Mouse (Mus musculus) MEL (cell line): ENCODE data around the gene Ube3c. TPM values are rescaled to one million over a fixed set of nuclear protein-coding genes. Genes with fewer than 3 reads are reported as not detected.

Experiments used
- DNase-seq: peaks from one replicate; pipeline ENCODE4 v3.0.0; 2011; ENCODE audit warnings: low read depth, low spot score
- H3K27ac ChIP-seq: 2 replicates; pipeline ENCODE4 v1.5.1; 2012; ENCODE audit warnings: low read depth, mild to moderate bottlenecking, control low read depth, low read length, moderate library complexity; ENCODE audit not compliant: control insufficient read depth
- H3K27me3 ChIP-seq, 2 experiments: fragments of 150-350 bp in 1 of 2; sonication (generic) in 1 of 2; 2 replicates each; pipeline ENCODE4 v1.6.1; 2012; ENCODE audit warnings: low read length in 2 of 2, mild to moderate bottlenecking in 2 of 2, improper control_type of control experiment in 1 of 2, moderate library complexity in 1 of 2; ENCODE audit not compliant: insufficient read depth in 2 of 2, control insufficient read depth in 1 of 2
- H3K36me3 ChIP-seq, 2 experiments: 2 replicates each; pipeline ENCODE4 v1.6.1; 2012 to 2014; ENCODE audit warnings: low read length in 2 of 2, improper control_type of control experiment in 1 of 2, inconsistent platforms in 1 of 2, mild to moderate bottlenecking in 1 of 2; ENCODE audit not compliant: insufficient read depth in 2 of 2, control insufficient read depth in 1 of 2
- H3K4me1 ChIP-seq, 2 experiments: fragments of 150-350 bp in 1 of 2; sonication (generic) in 1 of 2; 2 replicates each; pipeline ENCODE4 v1.6.1; 2012; ENCODE audit warnings: low read length in 2 of 2, improper control_type of control experiment in 1 of 2, mild to moderate bottlenecking in 1 of 2; ENCODE audit not compliant: insufficient read depth in 2 of 2, control insufficient read depth in 1 of 2
- H3K4me3 ChIP-seq, 2 experiments: fragments of 150-350 bp in 1 of 2; sonication (generic) in 1 of 2; 2 replicates each; pipeline ENCODE4 v1.5.1; 2012; ENCODE audit warnings: low read depth in 2 of 2, low read length in 2 of 2, mild to moderate bottlenecking in 2 of 2, moderate library complexity in 2 of 2, control low read depth in 1 of 2, improper control_type of control experiment in 1 of 2; ENCODE audit not compliant: control insufficient read depth in 1 of 2, insufficient read depth in 1 of 2
- H3K79me2 ChIP-seq: 2 replicates; pipeline ENCODE4 v1.6.1; 2012; ENCODE audit warnings: mild to moderate bottlenecking, low read length, moderate library complexity; ENCODE audit not compliant: control insufficient read depth, poor library complexity, insufficient read depth
- H3K9ac ChIP-seq: 2 replicates; pipeline ENCODE4 v1.6.1; 2012; ENCODE audit warnings: low read depth, mild to moderate bottlenecking, control low read depth, low read length, moderate library complexity; ENCODE audit not compliant: control insufficient read depth, poor library complexity, severe bottlenecking
- H3K9me3 ChIP-seq: fragments of 150-350 bp; sonication (generic); replicated peaks from 2 replicates; pipeline ENCODE4 v1.6.1; 2012; ENCODE audit warnings: mild to moderate bottlenecking, low read length, improper control_type of control experiment, moderate library complexity; ENCODE audit not compliant: insufficient read depth
- BHLHE40 ChIP-seq: IDR thresholded peaks from 2 replicates; pipeline ENCODE4 v1.6.1; 2012; ENCODE audit warnings: low read depth, mild to moderate bottlenecking, inconsistent platforms, low read length, improper control_type of control experiment, borderline replicate concordance
- CTCF ChIP-seq, 3 experiments: IDR thresholded peaks in 2 of 3; conservative IDR thresholded peaks in 1 of 3; 2 replicates each; pipeline ENCODE4 v1.5.1; 2011 to 2012; ENCODE audit warnings: low read length in 3 of 3, low read depth in 2 of 3, mild to moderate bottlenecking in 2 of 3, improper control_type of control experiment in 1 of 3, inconsistent platforms in 1 of 3, mixed read lengths in 1 of 3, moderate library complexity in 1 of 3; ENCODE audit not compliant: control insufficient read depth in 1 of 3, insufficient read depth in 1 of 3, poor library complexity in 1 of 3, severe bottlenecking in 1 of 3
- ETS1 ChIP-seq: IDR thresholded peaks from 2 replicates; pipeline ENCODE4 v1.6.1; 2012; ENCODE audit warnings: low read depth, mild to moderate bottlenecking, inconsistent platforms, low read length, improper control_type of control experiment, moderate library complexity
- GABPA ChIP-seq: IDR thresholded peaks from 2 replicates; pipeline ENCODE4 v1.6.1; 2012; ENCODE audit warnings: low read depth, mild to moderate bottlenecking, inconsistent platforms, low read length, improper control_type of control experiment, moderate library complexity
- GATA1 ChIP-seq: IDR thresholded peaks from 2 replicates; pipeline ENCODE4 v1.6.1; 2011; ENCODE audit warnings: low read depth, low read length, improper control_type of control experiment
- HCFC1 ChIP-seq: IDR thresholded peaks from 2 replicates; pipeline ENCODE4 v1.6.1; 2012; ENCODE audit warnings: low read depth, mild to moderate bottlenecking, inconsistent platforms, low read length, improper control_type of control experiment, moderate library complexity
- JUND ChIP-seq: IDR thresholded peaks from 2 replicates; pipeline ENCODE4 v1.6.1; 2011; ENCODE audit warnings: low read depth, mild to moderate bottlenecking, improper control_type of control experiment, low read length
- KAT2A ChIP-seq: conservative IDR thresholded peaks from 2 replicates; pipeline ENCODE4 v1.6.1; 2012; ENCODE audit warnings: low read depth, low read length, improper control_type of control experiment, inconsistent platforms
- MAFK ChIP-seq: IDR thresholded peaks from 2 replicates; pipeline ENCODE4 v1.6.1; 2011; ENCODE audit warnings: low read depth, mild to moderate bottlenecking, low read length, improper control_type of control experiment, borderline replicate concordance
- MAX ChIP-seq: IDR thresholded peaks from 2 replicates; pipeline ENCODE4 v1.6.1; 2011; ENCODE audit warnings: low read length, improper control_type of control experiment
- MAZ ChIP-seq: IDR thresholded peaks from 2 replicates; pipeline ENCODE4 v1.6.1; 2012; ENCODE audit warnings: low read depth, mild to moderate bottlenecking, inconsistent platforms, low read length, improper control_type of control experiment
- MEF2A ChIP-seq: IDR thresholded peaks from 2 replicates; pipeline ENCODE4 v1.6.1; 2014; ENCODE audit warnings: low read depth, mild to moderate bottlenecking, inconsistent platforms, low read length, improper control_type of control experiment; ENCODE audit not compliant: poor library complexity, insufficient replicate concordance, severe bottlenecking; ENCODE audit errors: extremely low read depth
- MYB ChIP-seq: IDR thresholded peaks from 2 replicates; pipeline ENCODE4 v1.6.1; 2011; ENCODE audit warnings: mild to moderate bottlenecking, low read depth, low read length, improper control_type of control experiment
- MYC ChIP-seq: IDR thresholded peaks from 2 replicates; pipeline ENCODE4 v1.6.1; 2011; ENCODE audit warnings: low read depth, mild to moderate bottlenecking, low read length, improper control_type of control experiment, moderate library complexity
- NELFE ChIP-seq: IDR thresholded peaks from 2 replicates; pipeline ENCODE4 v1.6.1; 2011; ENCODE audit warnings: low read depth, low read length, improper control_type of control experiment
- NRF1 ChIP-seq: IDR thresholded peaks from 2 replicates; pipeline ENCODE4 v1.6.1; 2014; ENCODE audit warnings: low read depth, mild to moderate bottlenecking, inconsistent platforms, low read length, improper control_type of control experiment, moderate library complexity; ENCODE audit not compliant: poor library complexity, insufficient read depth, severe bottlenecking
- POLR2A ChIP-seq, 2 experiments: IDR thresholded peaks; 2 replicates each; pipeline ENCODE4 v1.6.1; 2011 to 2012; ENCODE audit warnings: low read length in 2 of 2, mild to moderate bottlenecking in 2 of 2, control low read depth in 1 of 2, improper control_type of control experiment in 1 of 2, low read depth in 1 of 2, moderate library complexity in 1 of 2; ENCODE audit not compliant: control insufficient read depth in 1 of 2, insufficient read depth in 1 of 2, poor library complexity in 1 of 2
- POLR2AphosphoS2 ChIP-seq: IDR thresholded peaks from 2 replicates; pipeline ENCODE4 v1.6.1; 2011; ENCODE audit warnings: low read length, improper control_type of control experiment
- POLR2AphosphoS5 ChIP-seq: IDR thresholded peaks from 2 replicates; pipeline ENCODE4 v1.6.1; 2012; ENCODE audit warnings: low read depth, borderline replicate concordance, mild to moderate bottlenecking, inconsistent platforms, low read length, moderate library complexity, mixed read lengths
- RCOR1 ChIP-seq: IDR thresholded peaks from 2 replicates; pipeline ENCODE4 v1.6.1; 2012; ENCODE audit warnings: low read depth, mild to moderate bottlenecking, inconsistent platforms, low read length, improper control_type of control experiment
- SIN3A ChIP-seq: IDR thresholded peaks from 2 replicates; pipeline ENCODE4 v1.6.1; 2012; ENCODE audit warnings: low read length, improper control_type of control experiment, inconsistent platforms
- SMC3 ChIP-seq: IDR thresholded peaks from 2 replicates; pipeline ENCODE4 v1.6.1; 2011; ENCODE audit warnings: low read depth, low read length, improper control_type of control experiment
- TBP ChIP-seq: IDR thresholded peaks from 2 replicates; pipeline ENCODE4 v1.8.0; 2011; ENCODE audit warnings: low read depth, low read length, improper control_type of control experiment
- ZMIZ1 ChIP-seq: IDR thresholded peaks from 2 replicates; pipeline ENCODE4 v1.6.1; 2012; ENCODE audit warnings: low read depth, mild to moderate bottlenecking, inconsistent platforms, low read length, improper control_type of control experiment, moderate library complexity
- ZNF384 ChIP-seq: IDR thresholded peaks from 2 replicates; pipeline ENCODE4 v1.6.1; 2012; ENCODE audit warnings: low read depth, mild to moderate bottlenecking, inconsistent platforms, low read length, improper control_type of control experiment
- polyA plus RNA-seq, 2 experiments: library from polyadenylated mRNA; stranded (reverse) in 1 of 2; unstranded in 1 of 2; fragments of >175 nt in 1 of 2; fragments of >200 nt in 1 of 2; gene quantifications; 2 replicates each; pipeline versions ENCODE4 v1.2.1 to v1.2.4; 2012; ENCODE audit warnings: low replicate concordance in 2 of 2, low read depth in 1 of 2; ENCODE audit not compliant: insufficient read length in 2 of 2, insufficient read depth in 1 of 2, missing spikeins in 1 of 2
- total RNA-seq: library from RNA; depleted of rRNA; stranded (reverse); fragments of 300-350 nt; gene quantifications from 2 replicates; pipeline ENCODE4 v1.2.3, GENCODE M21; 2012

Gene Ube3c
- total and polyA plus RNA-seq, 3 experiments: 34.7 to 39.6 TPM; not detected in 1

DNA sequence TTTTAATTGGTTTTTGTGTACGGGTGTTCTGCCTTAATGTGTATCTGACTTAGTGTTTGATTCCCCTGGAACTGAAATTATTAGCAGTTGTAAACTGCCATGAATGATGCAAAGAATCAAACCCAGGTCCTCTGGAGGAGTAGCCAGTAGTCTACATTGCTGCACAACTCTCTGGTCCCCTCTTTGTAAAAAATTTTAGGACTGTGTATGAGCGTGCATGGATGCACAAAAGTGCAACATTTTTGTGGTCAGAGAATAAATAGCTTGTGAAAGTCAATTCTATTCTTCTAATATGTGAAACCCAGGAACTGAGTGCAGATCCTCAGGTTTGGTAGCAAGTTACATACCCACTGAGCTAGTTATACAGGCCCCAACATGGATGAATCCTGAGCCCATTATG lies 96.3 kb downstream of the Ube3c start:
- H3K36me3 ChIP-seq: peaks cover 13 to 60% of the 10 kb centered on the region in 2 experiments
- H3K27ac ChIP-seq: no peak overlapping the region
- H3K4me3 ChIP-seq: no peak overlapping the region
- no peak overlapping the region for H3K9ac ChIP-seq
- no peaks in the 10 kb centered on the region for H3K9me3 ChIP-seq
- H3K27me3 ChIP-seq: no peaks in the 10 kb centered on the region
- TF ChIP-seq ZMIZ1 (no peak), MYB (no peak), SMC3 (no peak), JUND (no peak), SIN3A (no peak), MAX (no peak), RCOR1 (no peak), ETS1 (no peak), MAZ (no peak), POLR2AphosphoS2 (no peak), GATA1 (no peak), HCFC1 (no peak), POLR2AphosphoS5 (no peak), TBP (no peak)
- TF ChIP-seq, all 39 proteins: peak for 0
- DNase-seq: no peak
- Histone ChIP-seq H3K79me2 (no peaks in the 10 kb centered on the region), H3K4me1 (peaks cover 0 to 6% of the 10 kb centered on the region in 2 experiments; a peak in 2 of 4 replicates)

DNA sequence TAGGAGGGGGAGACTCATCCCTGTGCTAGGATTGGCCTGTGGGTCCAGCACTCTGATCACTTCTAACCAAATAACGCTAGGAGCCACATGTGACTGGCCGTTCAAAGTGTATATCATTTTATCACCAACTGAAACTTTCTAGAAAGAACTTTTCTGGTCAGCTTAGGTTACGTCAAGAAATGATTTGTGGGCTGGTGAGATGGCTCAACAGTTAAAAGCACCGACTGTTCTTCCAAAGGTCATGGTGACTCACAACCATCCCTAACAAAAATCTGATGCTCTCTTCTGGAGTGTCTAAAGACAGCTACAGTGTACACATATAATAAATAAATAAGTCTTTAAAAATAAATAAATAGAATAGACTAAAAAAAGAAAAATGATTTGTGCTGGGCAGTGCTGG lies 103.5 kb downstream of the Ube3c start:
- no peaks in the 10 kb centered on the region for H3K4me1 ChIP-seq
- H3K4me3 ChIP-seq: no peak overlapping the region
- no peaks in the 10 kb centered on the region for H3K79me2 ChIP-seq
- no peak overlapping the region for H3K9ac ChIP-seq
- H3K36me3 ChIP-seq: peaks cover 0 to 35% of the 10 kb centered on the region in 2 experiments; a peak in 2 of 4 replicates
- H3K9me3 ChIP-seq: no peaks in the 10 kb centered on the region
- no peak for DNase-seq
- no peak for TF ChIP-seq ZNF384
- TF ChIP-seq MYB: no peak
- no peak for TF ChIP-seq NELFE
- no peak for TF ChIP-seq MAZ
- no peak for TF ChIP-seq CTCF (IDR thresholded peaks at IDR 0.05 in 2 of 3, conservative IDR thresholded peaks at IDR 0.05 in 1 of 3; ENCODE audit: control insufficient read depth in 1 of 3, insufficient read depth in 1 of 3, low read depth in 2 of 3, low read length in 3 of 3, poor library complexity in 1 of 3, severe bottlenecking in 1 of 3)
- no peak for TF ChIP-seq GABPA
- TF ChIP-seq ZMIZ1: no peak
- no peak for TF ChIP-seq MEF2A
- no peak for TF ChIP-seq KAT2A
- no peak for TF ChIP-seq POLR2A (IDR thresholded peaks at IDR 0.05; ENCODE audit: control insufficient read depth in 1 of 2, insufficient read depth in 1 of 2, low read depth in 1 of 2, low read length in 2 of 2, poor library complexity in 1 of 2)
- TF ChIP-seq MYC: no peak
- TF ChIP-seq BHLHE40: no peak
- TF ChIP-seq NRF1: no peak
- TF ChIP-seq MAFK: no peak
- no peaks in the 10 kb centered on the region for H3K27me3 ChIP-seq
- no peak overlapping the region for H3K27ac ChIP-seq
